Mouse (Mus musculus): ENCODE measurements around the gene Sez6l2. TPM values are rescaled to one million over a fixed set of nuclear protein-coding genes. Genes with fewer than 3 reads are reported as not detected.

The Sez6l2 gene
- polyA plus RNA-seq, 1 experiment from 2014 or later = 0.39 TPM

DNA sequence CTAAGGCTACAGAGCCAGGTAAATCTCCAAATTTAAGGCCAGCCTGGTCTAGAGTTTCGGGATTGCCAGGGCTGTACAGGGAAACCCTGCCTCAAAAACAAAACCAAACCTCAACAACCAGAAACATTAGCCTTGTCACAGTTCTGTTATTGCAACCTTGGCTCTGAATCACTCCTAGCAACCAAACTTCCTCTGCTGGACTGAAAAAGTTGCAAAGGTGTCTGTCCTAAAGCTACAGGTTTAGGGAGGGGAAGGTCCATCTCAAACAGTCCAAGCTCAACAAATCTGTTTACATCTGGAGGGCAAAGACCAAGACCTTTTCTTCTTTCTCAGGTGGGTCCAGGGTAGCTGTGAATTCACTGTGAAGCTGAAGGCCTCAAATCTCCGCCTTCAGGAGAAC is 60.7 kb downstream of the Sez6l2 start:
- no peak overlapping the region for H3K4me3 ChIP-seq
- H3K4me1 ChIP-seq = peaks cover 75% of the 10 kb centered on the region
- peak overlapping the region; percentile 38 for H3K27ac ChIP-seq

DNA sequence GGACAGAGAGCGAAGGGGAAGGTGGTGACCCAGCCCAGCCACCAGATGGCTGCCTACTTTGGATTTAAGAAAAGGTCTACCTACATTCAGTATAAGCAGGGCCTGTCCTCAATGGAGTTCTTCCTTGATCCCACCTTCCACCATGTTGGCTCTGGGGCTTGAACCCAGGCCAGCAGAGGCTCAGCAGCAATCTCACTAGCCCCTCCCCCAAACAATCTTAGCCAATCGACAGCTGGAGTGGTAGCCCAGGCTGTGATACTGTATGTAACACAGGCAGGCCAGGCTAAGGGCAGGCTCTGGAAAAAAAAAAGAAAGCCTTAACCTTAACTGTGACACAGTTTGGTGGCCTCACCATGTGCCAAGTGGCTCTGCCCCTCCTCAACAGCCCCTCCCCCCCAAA is 61.4 kb downstream of the Sez6l2 start:
- no peaks in the 10 kb centered on the region for H3K27me3 ChIP-seq (replicated peaks)
- H3K4me2 ChIP-seq = no peak overlapping the region
- H3K36me3 ChIP-seq = peaks cover 35% of the 10 kb centered on the region
- no peak for ATAC-seq
- 80% methylated on average over 2 of the region's 2 CpGs for WGBS (ENCODE audit: insufficient replicate concordance)
- peaks cover 78% of the 10 kb centered on the region for H3K4me1 ChIP-seq
- H3K9me3 ChIP-seq (replicated peaks) = no peaks in the 10 kb centered on the region
- H3K4me3 ChIP-seq = no peak overlapping the region
- H3K9ac ChIP-seq = no peak overlapping the region
- peak overlapping the region; percentile 23; the same call in 1 of the 2 replicates for H3K27ac ChIP-seq

More for the DNA sequence above, 60.7 kb downstream of the Sez6l2 start:
- ATAC-seq = no peak
- no peak overlapping the region for H3K4me2 ChIP-seq
- WGBS (ENCODE audit: insufficient replicate concordance) = 83% methylated on average over 2 of the region's 2 CpGs
- no peaks in the 10 kb centered on the region for H3K27me3 ChIP-seq (replicated peaks)
- H3K9ac ChIP-seq = no peak overlapping the region
- H3K36me3 ChIP-seq = peaks cover 35% of the 10 kb centered on the region
- no peaks in the 10 kb centered on the region for H3K9me3 ChIP-seq (replicated peaks)

DNA sequence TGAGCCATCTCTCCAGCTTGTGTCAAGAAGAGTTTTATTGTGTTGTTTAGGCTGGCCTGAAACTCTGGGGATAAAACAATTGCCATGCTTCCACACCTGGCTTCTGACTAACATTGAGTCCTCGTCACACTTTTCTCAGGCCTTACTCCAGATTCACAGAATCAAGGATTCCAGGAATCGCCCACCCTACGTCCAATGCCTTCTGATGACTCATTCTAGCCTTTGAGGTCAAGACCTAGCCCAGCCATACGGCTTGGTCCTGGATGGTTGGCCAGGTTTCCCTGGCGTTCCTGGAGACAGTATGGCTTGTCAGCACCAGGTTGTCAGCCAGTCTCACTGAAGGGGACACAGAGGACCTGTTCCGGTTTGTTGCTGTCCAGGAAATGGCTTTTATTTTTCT is 62.0 kb downstream of the Sez6l2 start:
- Histone ChIP-seq H3K4me3 (no peak overlapping the region), H3K4me1 (peaks cover 74% of the 10 kb centered on the region), H3K27me3 (replicated peaks) (no peaks in the 10 kb centered on the region), H3K9ac (no peak overlapping the region), H3K27ac (no peak overlapping the region; the same call in 1 of the 2 replicates), H3K4me2 (no peak overlapping the region), H3K36me3 (peaks cover 35% of the 10 kb centered on the region), H3K9me3 (replicated peaks) (no peaks in the 10 kb centered on the region)
- 73% methylated on average over 6 of the region's 6 CpGs for WGBS (ENCODE audit: insufficient replicate concordance)
- ATAC-seq = no peak

GRCm38 (mm10) chr7:127012845-127013244 is 62.5 kb downstream of the Sez6l2 start:
- Histone ChIP-seq H3K27me3 (replicated peaks) (no peaks in the 10 kb centered on the region), H3K9me3 (replicated peaks) (no peaks in the 10 kb centered on the region), H3K36me3 (peaks cover 35% of the 10 kb centered on the region), H3K4me2 (no peak overlapping the region), H3K4me1 (peaks cover 74% of the 10 kb centered on the region), H3K27ac (no peak overlapping the region), H3K4me3 (no peak overlapping the region), H3K9ac (no peak overlapping the region)
- no peak for ATAC-seq
- WGBS (ENCODE audit: insufficient replicate concordance) = 85% methylated on average over 10 of the region's 10 CpGs

GRCm38 (mm10) chr7:127013385-127013784 is 63.0 kb downstream of the Sez6l2 start:
- H3K4me3 ChIP-seq = peak overlapping the region; percentile 59
- peaks cover 35% of the 10 kb centered on the region for H3K36me3 ChIP-seq
- peak overlapping the region; percentile 93 for H3K4me2 ChIP-seq
- no peaks in the 10 kb centered on the region for H3K27me3 ChIP-seq (replicated peaks)
- no peak overlapping the region for H3K27ac ChIP-seq
- ATAC-seq = no peak
- no peak overlapping the region for H3K9ac ChIP-seq
- H3K9me3 ChIP-seq (replicated peaks) = no peaks in the 10 kb centered on the region
- H3K4me1 ChIP-seq = peaks cover 74% of the 10 kb centered on the region
- 82% methylated on average over 6 of the region's 6 CpGs for WGBS (ENCODE audit: insufficient replicate concordance)

GRCm38 (mm10) chr7:127014320-127014719 is 64.0 kb downstream of the Sez6l2 start, which contains the start of gene Mvp:
TSS of gene Mvp (minus strand) at chr7:127014621.
- Histone ChIP-seq H3K27me3 (replicated peaks) (no peaks in the 10 kb centered on the region), H3K9ac (peak within 1 kb of the TSS; percentile 85), H3K36me3 (peaks cover 35% of the 10 kb centered on the region), H3K4me2 (peak within 1 kb of the TSS; percentile 93), H3K4me3 (peak within 1 kb of the TSS; percentile 73), H3K4me1 (peaks cover 74% of the 10 kb centered on the region), H3K27ac (peak within 1 kb of the TSS; percentile 92), H3K9me3 (replicated peaks) (no peaks in the 10 kb centered on the region)
- no peak for ATAC-seq
- WGBS (ENCODE audit: insufficient replicate concordance) = 28% methylated on average over 11 of the region's 11 CpGs

- peak overlapping the region; percentile 85 for H3K9ac ChIP-seq
- H3K27ac ChIP-seq = 0 out of 2 replicates have a peak overlapping the region, but pooled peaks have one; percentile 92
- peaks cover 72% of the 10 kb centered on the region for H3K4me1 ChIP-seq
Observed at GRCm38 (mm10) chr7:127014993-127015392, 64.6 kb downstream of the Sez6l2 start.

GRCm38 (mm10) chr7:127016081-127016480 is 65.7 kb downstream of the Sez6l2 start:
- Histone ChIP-seq H3K27ac (peak overlapping the region; percentile 92), H3K9ac (peak overlapping the region; percentile 85), H3K27me3 (replicated peaks) (no peaks in the 10 kb centered on the region), H3K4me3 (peak overlapping the region; percentile 73), H3K36me3 (peaks cover 35% of the 10 kb centered on the region), H3K4me1 (peaks cover 73% of the 10 kb centered on the region), H3K4me2 (peak overlapping the region; percentile 93), H3K9me3 (replicated peaks) (no peaks in the 10 kb centered on the region)
- peak; percentile 63 for ATAC-seq
- WGBS (ENCODE audit: insufficient replicate concordance) = 2% methylated on average over 10 of the region's 10 CpGs

More at GRCm38 (mm10) chr7:127014993-127015392, 64.6 kb downstream of the Sez6l2 start:
- Histone ChIP-seq H3K36me3 (peaks cover 35% of the 10 kb centered on the region), H3K27me3 (replicated peaks) (no peaks in the 10 kb centered on the region), H3K9me3 (replicated peaks) (no peaks in the 10 kb centered on the region), H3K4me2 (peak overlapping the region; percentile 93), H3K4me3 (peak overlapping the region; percentile 73; the same call in 1 of the 2 replicates)
- no peak for ATAC-seq
- 93% methylated on average over 12 of the region's 12 CpGs for WGBS (ENCODE audit: insufficient replicate concordance)

- Histone ChIP-seq H3K36me3 (peaks cover 35% of the 10 kb centered on the region), H3K4me2 (peak within 1 kb of the TSS; percentile 93), H3K9ac (peak within 1 kb of the TSS; percentile 85), H3K9me3 (replicated peaks) (no peaks in the 10 kb centered on the region), H3K27me3 (replicated peaks) (no peaks in the 10 kb centered on the region), H3K4me3 (peak within 1 kb of the TSS; percentile 73), H3K27ac (peak within 1 kb of the TSS; percentile 92), H3K4me1 (peaks cover 75% of the 10 kb centered on the region)
- no peak for ATAC-seq
Observed at GRCm38 (mm10) chr7:127016481-127016485, 65.9 kb downstream of the Sez6l2 start, which contains the start of gene Pagr1b. TSS of gene Pagr1b (minus strand) at chr7:127016484.

GRCm38 (mm10) chr7:127016486-127016938 is 66.1 kb downstream of the Sez6l2 start:
- peaks cover 35% of the 10 kb centered on the region for H3K36me3 ChIP-seq
- H3K27ac ChIP-seq = peak overlapping the region; percentile 92
- H3K27me3 ChIP-seq (replicated peaks) = no peaks in the 10 kb centered on the region
- H3K4me2 ChIP-seq = peak overlapping the region; percentile 93
- under 1% methylated on average over 22 of the region's 22 CpGs for WGBS (ENCODE audit: insufficient replicate concordance)
- peak; percentile 70 for ATAC-seq
- H3K9ac ChIP-seq = peak overlapping the region; percentile 85
- peaks cover 77% of the 10 kb centered on the region for H3K4me1 ChIP-seq
- peak overlapping the region; percentile 73 for H3K4me3 ChIP-seq
- H3K9me3 ChIP-seq (replicated peaks) = no peaks in the 10 kb centered on the region

- H3K4me1 ChIP-seq = peaks cover 78% of the 10 kb centered on the region
Observed at GRCm38 (mm10) chr7:127016971-127017949, 66.9 kb downstream of the Sez6l2 start, which contains the start of gene Pagr1a. TSS of gene Pagr1a (minus strand) at chr7:127017352.

DNA sequence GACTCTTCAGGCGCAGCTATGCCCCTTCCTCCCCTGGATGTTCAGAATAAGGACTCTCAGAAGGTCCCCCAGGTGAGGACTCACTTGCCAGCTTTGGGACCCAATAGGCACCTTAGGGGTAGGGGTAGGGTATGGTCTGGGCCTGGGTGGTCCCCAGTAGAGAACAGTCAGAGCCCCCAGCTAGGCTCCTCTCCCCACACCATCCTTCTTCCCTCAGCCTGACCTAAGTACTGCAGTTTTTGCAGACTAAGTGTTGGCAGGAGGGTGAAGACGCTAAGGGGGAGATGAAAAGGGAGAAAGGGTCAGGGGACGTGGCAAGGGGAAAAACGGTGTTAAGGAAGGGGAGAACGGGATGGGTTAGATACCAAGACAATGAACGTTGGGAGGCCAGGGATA is 67.6 kb downstream of the Sez6l2 start:
- H3K4me2 ChIP-seq = peak overlapping the region; percentile 10; the same call in 1 of the 2 replicates
- WGBS (ENCODE audit: insufficient replicate concordance) = 46% methylated on average over 6 of the region's 6 CpGs
- H3K4me1 ChIP-seq = peaks cover 81% of the 10 kb centered on the region
- no peak overlapping the region for H3K4me3 ChIP-seq
- no peaks in the 10 kb centered on the region for H3K27me3 ChIP-seq (replicated peaks)
- peaks cover 39% of the 10 kb centered on the region for H3K36me3 ChIP-seq
- H3K9ac ChIP-seq = peak overlapping the region; percentile 45; the same call in 1 of the 2 replicates
- peak overlapping the region; percentile 62 for H3K27ac ChIP-seq
- no peak for ATAC-seq
- no peaks in the 10 kb centered on the region for H3K9me3 ChIP-seq (replicated peaks)

More at GRCm38 (mm10) chr7:127016971-127017949, 66.9 kb downstream of the Sez6l2 start, which contains the start of gene Pagr1a:
- H3K27me3 ChIP-seq (replicated peaks) = no peaks in the 10 kb centered on the region
- peak; percentile 83 for ATAC-seq
- peak within 1 kb of the TSS; percentile 73 for H3K4me3 ChIP-seq
- H3K4me2 ChIP-seq = peak within 1 kb of the TSS; percentile 93
- WGBS (ENCODE audit: insufficient replicate concordance) = 6% methylated on average over 39 of the region's 39 CpGs
- peak within 1 kb of the TSS; percentile 92 for H3K27ac ChIP-seq
- peak within 1 kb of the TSS; percentile 85 for H3K9ac ChIP-seq
- no peaks in the 10 kb centered on the region for H3K9me3 ChIP-seq (replicated peaks)
- peaks cover 39% of the 10 kb centered on the region for H3K36me3 ChIP-seq
